Mouse (Mus musculus) limb, embryonic 10.5 days (tissue): ENCODE results near the gene Fam219a. TPM values are rescaled to one million over a fixed set of nuclear protein-coding genes. Genes with fewer than 3 reads are reported as not detected.

ENCODE experiments used
- DNase-seq: peaks from one replicate; pipeline ENCODE4 v3.0.0-alpha.2; 2017; ENCODE audit warnings: low spot score
- H3K27ac ChIP-seq: fragments of 300-500 bp; sonication (generic); 2 replicates; pipeline ENCODE4 v1.5.1; 2016; ENCODE audit warnings: mild to moderate bottlenecking
- H3K27me3 ChIP-seq: fragments of 300-500 bp; sonication (generic); 2 replicates; pipeline ENCODE4 v1.6.1; 2016; ENCODE audit warnings: low read depth, mild to moderate bottlenecking; ENCODE audit not compliant: poor library complexity, severe bottlenecking
- H3K36me3 ChIP-seq: fragments of 300-500 bp; sonication (generic); 2 replicates; pipeline ENCODE4 v1.6.1; 2016; ENCODE audit warnings: mild to moderate bottlenecking, moderate library complexity
- H3K4me1 ChIP-seq: fragments of 300-500 bp; sonication (generic); 2 replicates; pipeline ENCODE4 v1.6.1; 2016
- H3K4me3 ChIP-seq: fragments of 300-500 bp; sonication (generic); 2 replicates; pipeline ENCODE4 v1.5.1; 2016; ENCODE audit warnings: mild to moderate bottlenecking, moderate library complexity
- H3K9me3 ChIP-seq: fragments of 300-500 bp; sonication (generic); replicated peaks from 2 replicates; pipeline ENCODE4 v1.6.1; 2016; ENCODE audit warnings: mild to moderate bottlenecking
- WGBS: fragments of 180-500 bp; shearing (Covaris S2); methylation state at CpG from one replicate; pipeline ENCODE4 v1.1.7; 2016; 5-methylcytosine and 5-hydroxymethylcytosine counted together
- polyA plus RNA-seq: library from polyadenylated mRNA; unstranded; fragments of >200 nt; fragmentation: Nextera tagmentation; extraction: Ambion mirVana; gene quantifications from 2 replicates; pipeline ENCODE4 v1.2.1, GENCODE M21; 2016

Gene Fam219a
- polyA plus RNA-seq, 1 experiment from 2014 or later, result 1.9 TPM

DNA sequence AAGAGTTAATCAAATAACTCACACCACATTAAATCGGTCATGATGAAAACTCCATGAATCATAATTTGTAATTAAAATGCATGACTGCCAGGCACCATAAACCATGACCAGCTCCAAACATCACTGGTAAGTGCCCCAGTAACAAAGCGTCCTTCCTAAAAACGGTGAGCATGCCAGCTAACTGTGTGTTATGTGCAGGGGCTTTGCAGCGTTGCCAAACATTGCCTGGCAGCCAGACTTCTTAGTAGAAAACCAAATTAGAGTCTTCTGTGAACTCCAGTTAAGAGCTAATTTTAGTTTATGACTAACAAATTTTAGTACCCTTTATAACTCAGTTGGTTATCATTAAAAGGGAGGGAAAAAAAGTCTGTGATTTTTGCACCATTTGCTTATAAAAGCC is 4.2 kb upstream of the Fam219a start:
- peaks cover 30% of the 10 kb centered on the region for H3K4me1 ChIP-seq
- WGBS, result 65% methylated on average over 4 of the region's 4 CpGs
- H3K27me3 ChIP-seq, result peaks cover 22% of the 10 kb centered on the region

GRCm38 (mm10) chr4:41571490-41571889 is 2.2 kb upstream of the Fam219a start:
- Histone ChIP-seq H3K4me1 (peaks cover 35% of the 10 kb centered on the region), H3K4me3 (no peak overlapping the region), H3K27ac (no peak overlapping the region), H3K27me3 (peaks cover 42% of the 10 kb centered on the region), H3K9me3 (no peaks in the 10 kb centered on the region), H3K36me3 (no peaks in the 10 kb centered on the region)
- DNase-seq, result no peak
- 18% methylated on average over 5 of the region's 5 CpGs for WGBS

More for the DNA sequence above, 4.2 kb upstream of the Fam219a start:
- Histone ChIP-seq H3K27ac (no peak overlapping the region), H3K36me3 (no peaks in the 10 kb centered on the region), H3K9me3 (no peaks in the 10 kb centered on the region), H3K4me3 (no peak overlapping the region)
- no peak for DNase-seq

- no peak for DNase-seq
- peaks cover 29% of the 10 kb centered on the region for H3K4me1 ChIP-seq
- peaks cover 51% of the 10 kb centered on the region for H3K27me3 ChIP-seq
- H3K27ac ChIP-seq, result peak overlapping the region; percentile 68; the same call in 1 of the 2 replicates
- 1% methylated on average over 58 of the region's 58 CpGs for WGBS
- H3K9me3 ChIP-seq, result 0 out of 2 replicates have a peak, but pooled peaks cover 1% of the 10 kb centered on the region
- no peaks in the 10 kb centered on the region for H3K36me3 ChIP-seq
- H3K4me3 ChIP-seq, result peak overlapping the region; percentile 80
Observed at GRCm38 (mm10) chr4:41568682-41569410, 492 bp downstream of the Fam219a start.

GRCm38 (mm10) chr4:41568239-41568638 is 1.1 kb downstream of the Fam219a start:
- Histone ChIP-seq H3K36me3 (no peaks in the 10 kb centered on the region), H3K4me1 (peaks cover 29% of the 10 kb centered on the region), H3K4me3 (peak overlapping the region; percentile 80), H3K27me3 (peaks cover 50% of the 10 kb centered on the region), H3K9me3 (0 out of 2 replicates have a peak, but pooled peaks cover 1% of the 10 kb centered on the region), H3K27ac (no peak overlapping the region)
- DNase-seq, result no peak
- WGBS, result 6% methylated on average over 19 of the region's 19 CpGs

GRCm38 (mm10) chr4:41566123-41566522 is 3.2 kb downstream of the Fam219a start:
- Histone ChIP-seq H3K4me1 (peaks cover 23% of the 10 kb centered on the region), H3K9me3 (0 out of 2 replicates have a peak, but pooled peaks cover 1% of the 10 kb centered on the region), H3K27ac (no peak overlapping the region), H3K4me3 (no peak overlapping the region), H3K36me3 (no peaks in the 10 kb centered on the region), H3K27me3 (peaks cover 36% of the 10 kb centered on the region)
- 6% methylated on average over 3 of the region's 3 CpGs for WGBS
- DNase-seq, result no peak

- Histone ChIP-seq H3K27me3 (peaks cover 29% of the 10 kb centered on the region), H3K4me1 (peaks cover 3% of the 10 kb centered on the region), H3K36me3 (no peaks in the 10 kb centered on the region), H3K4me3 (no peak overlapping the region), H3K9me3 (0 out of 2 replicates have a peak, but pooled peaks cover 1% of the 10 kb centered on the region), H3K27ac (no peak overlapping the region)
- 90% methylated on average over 5 of the region's 5 CpGs for WGBS
- DNase-seq, result no peak
Observed at GRCm38 (mm10) chr4:41563297-41563696, 6.0 kb downstream of the Fam219a start.

DNA sequence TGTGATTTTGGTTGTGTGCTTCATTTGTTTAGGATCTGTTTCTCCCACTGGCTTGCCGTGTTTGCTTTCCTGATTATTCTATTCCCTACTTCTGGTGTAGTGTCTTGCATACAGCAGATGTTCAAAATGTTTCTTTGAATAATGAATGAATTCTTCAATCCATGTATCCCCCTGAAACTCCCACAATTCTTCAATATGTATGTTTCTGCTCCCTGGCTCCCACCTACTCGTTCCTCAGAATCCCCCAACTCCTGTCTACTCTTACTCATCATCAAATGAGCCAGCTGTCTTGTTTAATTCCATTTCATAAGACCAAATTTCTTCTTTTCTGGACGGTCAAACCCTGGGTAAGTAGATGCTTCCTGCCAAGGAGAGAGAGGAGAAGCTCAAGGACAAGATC is 12.2 kb downstream of the Fam219a start:
- no peak for DNase-seq
- no peaks in the 10 kb centered on the region for H3K9me3 ChIP-seq
- H3K27ac ChIP-seq, result no peak overlapping the region
- H3K27me3 ChIP-seq, result peaks cover 31% of the 10 kb centered on the region
- H3K4me3 ChIP-seq, result no peak overlapping the region
- no peaks in the 10 kb centered on the region for H3K36me3 ChIP-seq
- 81% methylated on average over 3 of the region's 3 CpGs for WGBS
- peaks cover 38% of the 10 kb centered on the region for H3K4me1 ChIP-seq

- WGBS, result 60% methylated on average over 5 of the region's 5 CpGs
- no peaks in the 10 kb centered on the region for H3K36me3 ChIP-seq
- no peak for DNase-seq
- H3K4me3 ChIP-seq, result no peak overlapping the region
- peaks cover 39% of the 10 kb centered on the region for H3K4me1 ChIP-seq
- peaks cover 31% of the 10 kb centered on the region for H3K27me3 ChIP-seq
- H3K27ac ChIP-seq, result no peak overlapping the region
- H3K9me3 ChIP-seq, result no peaks in the 10 kb centered on the region
Observed at GRCm38 (mm10) chr4:41556311-41556953, 12.9 kb downstream of the Fam219a start.

DNA sequence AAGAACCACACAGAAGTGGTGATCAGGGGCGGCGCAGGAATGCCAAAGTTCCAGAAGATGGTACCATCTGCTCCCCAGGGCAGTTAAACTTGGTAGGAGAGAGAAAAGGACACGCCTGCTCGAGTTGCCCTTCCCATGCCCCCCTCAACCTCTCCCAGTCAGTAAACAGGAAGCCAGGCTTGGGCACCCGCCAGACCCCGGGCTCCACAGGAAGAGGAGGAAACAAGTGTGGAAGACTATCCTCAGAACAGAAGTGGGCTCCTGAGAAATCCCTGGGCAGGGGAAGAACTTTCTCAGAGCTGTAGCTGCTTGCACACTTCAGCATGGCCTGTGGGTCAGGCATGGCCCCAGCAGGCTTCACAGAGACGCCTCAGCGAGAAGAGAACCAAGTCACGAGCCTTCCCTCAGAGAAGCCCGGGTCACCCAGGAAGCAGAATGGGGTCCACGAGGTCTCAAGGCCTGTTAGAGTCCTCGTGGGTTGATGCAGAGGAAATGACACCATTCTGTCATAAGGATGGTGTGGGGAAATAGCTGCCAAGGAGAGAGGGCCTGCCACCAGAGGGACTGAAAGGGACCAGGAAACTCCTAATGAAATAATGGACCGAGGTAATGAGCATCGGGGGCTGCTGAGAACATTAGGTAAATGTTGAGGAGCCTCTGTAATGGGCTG is 14.2 kb downstream of the Fam219a start:
- Histone ChIP-seq H3K4me3 (no peak overlapping the region), H3K9me3 (no peaks in the 10 kb centered on the region), H3K27me3 (peaks cover 31% of the 10 kb centered on the region), H3K4me1 (peaks cover 39% of the 10 kb centered on the region), H3K27ac (peak overlapping the region; percentile 22; the same call in 1 of the 2 replicates), H3K36me3 (no peaks in the 10 kb centered on the region)
- no peak for DNase-seq
- WGBS, result 73% methylated on average over 14 of the region's 14 CpGs

DNA sequence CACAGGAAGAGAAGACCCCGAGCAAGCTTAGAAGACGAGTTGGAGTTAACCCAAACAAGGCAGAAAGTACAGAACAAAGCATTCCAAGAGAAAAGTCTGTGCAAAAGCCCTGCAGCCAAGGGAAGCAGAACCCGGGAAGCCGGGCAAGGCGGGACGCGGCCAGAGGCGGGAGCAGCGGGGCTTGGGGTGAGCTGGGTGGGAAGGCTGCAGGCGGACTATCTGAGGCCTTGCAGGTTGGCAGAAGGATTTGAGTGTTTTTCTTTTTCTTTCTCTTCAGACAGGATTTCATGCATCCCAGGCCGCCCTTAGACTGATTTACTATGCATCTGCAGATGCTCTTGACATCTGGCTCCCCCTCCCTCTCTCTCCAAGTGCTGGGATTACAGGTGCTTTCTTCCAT is 16.2 kb downstream of the Fam219a start:
- peak overlapping the region; percentile 57; the same call in 1 of the 2 replicates for H3K27ac ChIP-seq
- peaks cover 30% of the 10 kb centered on the region for H3K27me3 ChIP-seq
- H3K4me1 ChIP-seq, result peaks cover 39% of the 10 kb centered on the region
- peak; percentile 49 for DNase-seq
- no peak overlapping the region for H3K4me3 ChIP-seq
- WGBS, result 58% methylated on average over 11 of the region's 11 CpGs
- no peaks in the 10 kb centered on the region for H3K36me3 ChIP-seq
- no peaks in the 10 kb centered on the region for H3K9me3 ChIP-seq

DNA sequence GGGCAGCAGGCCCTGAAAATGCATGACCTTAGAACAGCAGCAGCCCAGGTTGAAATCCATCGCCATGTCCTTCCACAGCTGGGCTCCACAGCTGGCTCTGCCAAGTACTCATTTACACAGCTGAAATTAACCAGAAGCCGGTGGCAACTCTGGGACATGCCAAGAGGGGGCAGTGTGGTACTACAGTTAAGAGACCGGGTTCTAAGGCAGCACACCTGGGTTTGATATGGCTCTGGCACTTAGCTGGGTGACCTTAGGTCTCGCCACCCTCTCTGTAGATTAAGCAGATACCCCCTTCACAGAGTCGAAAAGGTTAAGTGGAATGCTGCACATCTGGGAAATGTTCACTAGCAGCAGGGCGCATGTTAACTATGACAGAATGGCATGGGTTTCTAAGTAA is 16.8 kb downstream of the Fam219a start:
- Histone ChIP-seq H3K4me3 (no peak overlapping the region), H3K36me3 (no peaks in the 10 kb centered on the region), H3K4me1 (peaks cover 39% of the 10 kb centered on the region), H3K27ac (no peak overlapping the region), H3K27me3 (peaks cover 27% of the 10 kb centered on the region), H3K9me3 (no peaks in the 10 kb centered on the region)
- peak; percentile 91 for DNase-seq
- WGBS, result 14% methylated on average over 6 of the region's 6 CpGs

DNA sequence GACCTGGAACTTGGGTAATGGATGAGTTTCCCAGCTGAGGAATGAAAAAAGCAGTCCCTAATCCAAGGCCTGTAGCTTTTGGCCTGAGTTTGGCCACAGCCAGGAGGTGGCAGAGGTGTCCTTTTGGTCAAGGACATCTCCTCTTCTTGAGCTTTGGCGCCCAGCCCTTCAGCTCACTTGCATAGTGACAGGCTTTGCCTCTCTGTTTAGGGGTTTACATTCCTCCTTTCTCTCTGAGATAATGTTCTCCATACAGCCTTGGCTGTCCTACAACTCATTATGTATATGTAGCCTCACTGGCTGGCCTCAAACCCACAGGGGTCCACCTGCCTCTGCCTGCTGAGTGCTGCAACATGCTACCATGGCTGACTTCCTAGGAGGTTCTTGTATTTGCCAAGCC is 22.3 kb downstream of the Fam219a start:
- 76% methylated on average over 1 of the region's 1 CpGs for WGBS
- no peaks in the 10 kb centered on the region for H3K36me3 ChIP-seq
- no peak for DNase-seq
- no peak overlapping the region for H3K27ac ChIP-seq
- peaks cover 3% of the 10 kb centered on the region; the same call in 1 of the 2 replicates for H3K27me3 ChIP-seq
- H3K4me1 ChIP-seq, result peaks cover under 1% of the 10 kb centered on the region; the same call in 1 of the 2 replicates
- H3K9me3 ChIP-seq, result no peaks in the 10 kb centered on the region
- H3K4me3 ChIP-seq, result no peak overlapping the region

GRCm38 (mm10) chr4:41545985-41546384 is 23.4 kb downstream of the Fam219a start:
- WGBS, result 18% methylated on average over 8 of the region's 8 CpGs

More at GRCm38 (mm10) chr4:41545985-41546384, 23.4 kb downstream of the Fam219a start:
- Histone ChIP-seq H3K36me3 (no peaks in the 10 kb centered on the region), H3K27ac (no peak overlapping the region), H3K4me1 (no peaks in the 10 kb centered on the region), H3K27me3 (peaks cover 3% of the 10 kb centered on the region; the same call in 1 of the 2 replicates), H3K4me3 (no peak overlapping the region), H3K9me3 (no peaks in the 10 kb centered on the region)
- peak; percentile 76 for DNase-seq
